Mouse (Mus musculus) forebrain, embryonic 15.5 days (tissue): ENCODE data around the gene Frrs1l. TPM values are rescaled to one million over a fixed set of nuclear protein-coding genes. Genes with fewer than 3 reads are reported as not detected.

Experiments used
- ATAC-seq: fragments of 200-750 bp; cut with Nextera tagmentation; replicated peaks from 2 replicates; pipeline ENCODE4 v1.8.0; 2017; ENCODE audit warnings: mild to moderate bottlenecking, moderate TSS enrichment, moderate library complexity
- H3K27ac ChIP-seq: fragments of 300-500 bp; sonication (generic); replicated peaks from 2 replicates; pipeline ENCODE4 v1.5.1; 2015; ENCODE audit warnings: mild to moderate bottlenecking, inconsistent platforms
- H3K27me3 ChIP-seq: fragments of 300-500 bp; sonication (generic); 2 replicates; pipeline ENCODE4 v1.6.1; 2015; ENCODE audit warnings: inconsistent platforms
- H3K36me3 ChIP-seq: fragments of 300-500 bp; sonication (generic); 2 replicates; pipeline ENCODE4 v1.6.1; 2015; ENCODE audit warnings: mild to moderate bottlenecking, inconsistent platforms
- H3K4me1 ChIP-seq: fragments of 300-500 bp; sonication (generic); 2 replicates; pipeline ENCODE4 v1.6.1; 2015; ENCODE audit warnings: inconsistent platforms
- H3K4me2 ChIP-seq: fragments of 300-500 bp; sonication (generic); replicated peaks from 2 replicates; pipeline ENCODE4 v1.6.1; 2015; ENCODE audit warnings: mild to moderate bottlenecking, inconsistent platforms
- H3K4me3 ChIP-seq: fragments of 300-500 bp; sonication (generic); 2 replicates; pipeline ENCODE4 v1.5.1; 2015; ENCODE audit warnings: mild to moderate bottlenecking, inconsistent platforms
- H3K9ac ChIP-seq: fragments of 300-500 bp; sonication (generic); replicated peaks from 2 replicates; pipeline ENCODE4 v1.6.1; 2015; ENCODE audit warnings: mild to moderate bottlenecking, inconsistent platforms
- H3K9me3 ChIP-seq: fragments of 300-500 bp; sonication (generic); 2 replicates; pipeline ENCODE4 v1.6.1; 2016; ENCODE audit warnings: inconsistent platforms
- WGBS: fragments of 180-500 bp; shearing (Covaris S2); methylation state at CpG from one replicate; pipeline ENCODE4 v1.1.7; 2015; ENCODE audit warnings: mixed read lengths; 5-methylcytosine and 5-hydroxymethylcytosine counted together
- polyA plus RNA-seq: library from polyadenylated mRNA; unstranded; fragments of >200 nt; fragmentation: Nextera tagmentation; extraction: Ambion mirVana; gene quantifications from 2 replicates; pipeline ENCODE4 v1.2.1, GENCODE M21; 2015

Frrs1l gene
- polyA plus RNA-seq, 1 experiment from 2014 or later: 23.5 TPM

DNA sequence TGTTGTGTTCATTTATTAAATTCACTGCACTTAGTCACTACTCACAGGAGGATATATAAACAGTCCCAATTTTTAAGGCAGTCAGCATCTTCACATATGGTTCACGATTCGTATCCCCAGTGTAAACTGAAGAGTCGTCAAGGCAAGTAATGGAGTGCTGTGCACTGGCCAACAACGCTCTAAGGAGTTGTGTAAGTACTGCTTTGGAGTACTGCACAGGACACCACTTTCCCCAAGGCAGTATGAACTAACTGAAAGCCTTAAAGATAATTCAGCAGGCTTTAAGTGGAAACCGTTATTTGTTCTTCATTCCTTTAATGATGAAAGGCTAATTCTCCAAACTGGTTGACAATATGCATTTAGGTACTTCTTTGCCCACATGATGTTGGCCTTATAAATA lies 82.5 kb downstream of the Frrs1l start:
- Histone ChIP-seq H3K27ac (no peak overlapping the region), H3K4me1 (no peaks in the 10 kb centered on the region), H3K27me3 (no peaks in the 10 kb centered on the region), H3K36me3 (peaks cover 54% of the 10 kb centered on the region), H3K4me2 (no peak overlapping the region), H3K4me3 (no peak overlapping the region), H3K9ac (no peak overlapping the region), H3K9me3 (no peaks in the 10 kb centered on the region)
- WGBS: 94% methylated on average over 5 of the region's 5 CpGs
- no peak for ATAC-seq

Other genes with a start within 250 kb of the Frrs1l start
- gene Actl7b, start 248.9 kb downstream of the Frrs1l start, polyA plus RNA-seq: not detected in 2 replicates
- not detected in 2 replicates for gene Actl7a, start 247.0 kb downstream of the Frrs1l start, polyA plus RNA-seq
- 55.8 and 56.3 TPM in 2 replicates for gene Elp1, start 188.1 kb downstream of the Frrs1l start, polyA plus RNA-seq
- gene Fam206a, start 188.0 kb downstream of the Frrs1l start, polyA plus RNA-seq: 14.5 and 15.4 TPM in 2 replicates
- 10.8 and 11.0 TPM in 2 replicates for gene Ctnnal1, start 125.2 kb downstream of the Frrs1l start, polyA plus RNA-seq
- 8.9 and 9.0 TPM in 2 replicates for gene Tmem245, start 43.0 kb downstream of the Frrs1l start, polyA plus RNA-seq
- gene Epb41l4b, start 153.0 kb upstream of the Frrs1l start, polyA plus RNA-seq: 0.69 and 0.77 TPM in 2 replicates